Mouse (Mus musculus): Measurements from ENCODE around the gene Kif26b.

- TF ChIP-seq CTCF (IDR thresholded peaks at IDR 0.05) (no peak), EP300 (IDR thresholded peaks at IDR 0.05) (no peak)
These were observed 146.8 kb downstream of the Kif26b start for GRCm38 (mm10) chr1:178675542-178676252.
